Mouse (Mus musculus): ENCODE results near the gene Pcyt2.

GRCm38 (mm10) chr11:120641869-120642268, 24.1 kb upstream of the Pcyt2 start:
- no peak for TF ChIP-seq CTCF (IDR thresholded peaks at IDR 0.05; ENCODE audit: insufficient read depth, low read length)
- TF ChIP-seq POLR2A (IDR thresholded peaks at IDR 0.05; ENCODE audit: borderline replicate concordance, extremely low read depth, low read depth, low read length), result no peak
